ENCODE assay signal across 9 mouse cellular contexts in genomic region chr8:46559428-46559827, GRCm38 (mm10). TPM values are rescaled to one million over a fixed set of nuclear protein-coding genes. Genes with fewer than 3 reads are reported as not detected.
DNase-seq lines count a peak whose midpoint lies in the region; ATAC-seq and TF ChIP-seq lines count a peak whose summit lies in the region.
"Had no signal": no experiment of that assay in that cellular context is flagged by ENCODE, and none has a peak within 500 bp of the region (broad histone marks: within the 10 kb centered on the region; RNA-seq: fewer than 3 reads in every experiment).

No protein-coding gene starts in this region.

- H3K27ac ChIP-seq in gastrocnemius, adult 2 months: no peak overlapping the region
- no peak overlapping the region for H3K27ac ChIP-seq in neural tube, embryonic 15.5 days (replicated peaks)
- no peak overlapping the region for H3K27ac ChIP-seq in midbrain, embryonic 16.5 days (ENCODE audit: low read length)
- H3K27ac ChIP-seq in forebrain, embryonic 11.5 days (ENCODE audit: low read depth, low read length): no peak overlapping the region
- H3K27ac ChIP-seq: neural tube, embryonic 12.5 days had no signal

- H3K9ac ChIP-seq in neural tube, embryonic 15.5 days (replicated peaks): no peak overlapping the region
- H3K9ac ChIP-seq in midbrain, embryonic 16.5 days (ENCODE audit: low read depth, low read length): no peak overlapping the region
- H3K9ac ChIP-seq in forebrain, embryonic 11.5 days (ENCODE audit: low read length): no peak overlapping the region
- H3K9ac ChIP-seq: neural tube, embryonic 12.5 days had no signal

- no peaks in the 10 kb centered on the region; the same call in 1 of the 2 replicates for H3K36me3 ChIP-seq in neural tube, embryonic 15.5 days
- 0 out of 2 replicates have a peak, but pooled peaks cover 2% of the 10 kb centered on the region for H3K36me3 ChIP-seq in midbrain, embryonic 16.5 days (ENCODE audit: control insufficient read depth, insufficient read depth, low read length)
- H3K36me3 ChIP-seq in forebrain, embryonic 11.5 days (ENCODE audit: control insufficient read depth, insufficient read depth, low read length): no peaks in the 10 kb centered on the region; the same call in 1 of the 2 replicates

- DNase-seq in gastrocnemius, adult 2 months: peak; percentile 48
- no peak for DNase-seq in gastrocnemius, adult 18-20 months (ENCODE audit: low spot score)
- peak; percentile 25 for DNase-seq in neural tube, embryonic 10.5 days (ENCODE audit: extremely low spot score, low spot score)
- DNase-seq in c-Kit-positive CD71-negative TER-119-negative erythroid progenitor cells, embryonic 14.5 days (ENCODE audit: low read depth): peak; percentile 47
- peak; percentile 75 for DNase-seq in lung, postnatal 36 days
- no peak for DNase-seq in forebrain, embryonic 11.5 days (ENCODE audit: low spot score)

- no peaks in the 10 kb centered on the region for H3K9me3 ChIP-seq in neural tube, embryonic 15.5 days (replicated peaks)
- no peaks in the 10 kb centered on the region for H3K9me3 ChIP-seq in midbrain, embryonic 16.5 days (replicated peaks; ENCODE audit: control insufficient read depth, low read length, poor library complexity, severe bottlenecking)
- no peaks in the 10 kb centered on the region for H3K9me3 ChIP-seq in forebrain, embryonic 11.5 days (ENCODE audit: control insufficient read depth, low read length)
- H3K9me3 ChIP-seq: neural tube, embryonic 12.5 days had no signal

- H3K4me1 ChIP-seq in neural tube, embryonic 15.5 days: no peaks in the 10 kb centered on the region
- no peaks in the 10 kb centered on the region for H3K4me1 ChIP-seq in midbrain, embryonic 16.5 days (ENCODE audit: control insufficient read depth, insufficient read depth, low read length)
- H3K4me1 ChIP-seq in forebrain, embryonic 11.5 days (replicated peaks; ENCODE audit: control insufficient read depth, insufficient read depth, low read length): no peaks in the 10 kb centered on the region
- H3K4me1 ChIP-seq: neural tube, embryonic 12.5 days had no signal

- TF ChIP-seq CTCF in gastrocnemius, adult 2 months (IDR thresholded peaks at IDR 0.05): peak; percentile 51

- intact Hi-C loops in gastrocnemius, adult 2 months (cut with DNase I): no loop called here

- 82% methylated on average over 6 of the region's 6 CpGs for WGBS in neural tube, embryonic 15.5 days
- WGBS in midbrain, embryonic 16.5 days: 86% methylated on average over 6 of the region's 6 CpGs
- 80% methylated on average over 6 of the region's 6 CpGs for WGBS in forebrain, embryonic 11.5 days

- no peaks in the 10 kb centered on the region for H3K27me3 ChIP-seq in neural tube, embryonic 15.5 days (replicated peaks)
- no peaks in the 10 kb centered on the region for H3K27me3 ChIP-seq in midbrain, embryonic 16.5 days (ENCODE audit: control insufficient read depth, insufficient read depth, low read depth, low read length)
- H3K27me3 ChIP-seq in forebrain, embryonic 11.5 days (ENCODE audit: control insufficient read depth, insufficient read depth, low read length): no peaks in the 10 kb centered on the region
- H3K27me3 ChIP-seq: neural tube, embryonic 12.5 days had no signal

- H3K4me2 ChIP-seq in neural tube, embryonic 15.5 days: no peak overlapping the region
- H3K4me2 ChIP-seq in midbrain, embryonic 16.5 days (ENCODE audit: low read length): no peak overlapping the region
- H3K4me2 ChIP-seq in forebrain, embryonic 11.5 days (ENCODE audit: low read depth, low read length, severe bottlenecking): no peak overlapping the region
- H3K4me2 ChIP-seq: neural tube, embryonic 12.5 days had no signal

- H3K4me3 ChIP-seq in gastrocnemius, adult 2 months: no peak overlapping the region
- H3K4me3 ChIP-seq in neural tube, embryonic 15.5 days (replicated peaks): no peak overlapping the region
- H3K4me3 ChIP-seq in midbrain, embryonic 16.5 days (ENCODE audit: low read depth, low read length): no peak overlapping the region
- no peak overlapping the region for H3K4me3 ChIP-seq in forebrain, embryonic 11.5 days (ENCODE audit: low read depth, low read length)
- H3K4me3 ChIP-seq: neural tube, embryonic 12.5 days had no signal

- no peak for ATAC-seq in neural tube, embryonic 15.5 days (ENCODE audit: low FRiP score)
- ATAC-seq in midbrain, embryonic 16.5 days: no peak
- ATAC-seq in forebrain, embryonic 11.5 days (replicated peaks; ENCODE audit: low FRiP score): no peak

RNA-seq across cellular contexts. Expression of gene Cenpu, which starts 7.6 kb away (rescaled TPM):
- total RNA-seq in gastrocnemius, adult 2 months (2021): under 1 TPM in 1 of 2 experiments, not detected in 1; 0.31 TPM
- not detected for total RNA-seq in gastrocnemius, adult 18-20 months (2021)
- polyA plus RNA-seq in neural tube, embryonic 15.5 days (2015; fragmentation: Nextera tagmentation; extraction: Ambion mirVana): 6.3 and 8.2 TPM in 2 replicates
- 5.7 and 6.3 TPM in 2 replicates for polyA plus RNA-seq in midbrain, embryonic 16.5 days (2015; fragmentation: Nextera tagmentation; extraction: Ambion mirVana)
- 32.6 and 35.2 TPM in 2 replicates for polyA plus RNA-seq in forebrain, embryonic 11.5 days (2014; fragmentation: Nextera tagmentation; extraction: Ambion mirVana)

RNA-seq across cellular contexts. Expression of gene Primpol, which starts 57.6 kb away (rescaled TPM):
- total RNA-seq in gastrocnemius, adult 2 months (2021): 1 to 10 TPM; 1.4 to 2.1 TPM
- 1 to 10 TPM; 1.4 to 1.6 TPM for total RNA-seq in gastrocnemius, adult 18-20 months (2021)
- 8.4 and 9.5 TPM in 2 replicates for polyA plus RNA-seq in neural tube, embryonic 15.5 days (2015; fragmentation: Nextera tagmentation; extraction: Ambion mirVana)
- polyA plus RNA-seq in midbrain, embryonic 16.5 days (2015; fragmentation: Nextera tagmentation; extraction: Ambion mirVana): 7.1 and 8.6 TPM in 2 replicates
- 7.9 and 14.9 TPM in 2 replicates for polyA plus RNA-seq in forebrain, embryonic 11.5 days (2014; fragmentation: Nextera tagmentation; extraction: Ambion mirVana)

RNA-seq across cellular contexts. Expression of gene Casp3, which starts 57.7 kb away (rescaled TPM):
- 1 to 10 TPM; 1.3 to 1.8 TPM for total RNA-seq in gastrocnemius, adult 2 months (2021)
- 1 to 10 TPM in 1 of 2 experiments, under 1 TPM in 1; 0.94 to 1.5 TPM for total RNA-seq in gastrocnemius, adult 18-20 months (2021)
- polyA plus RNA-seq in neural tube, embryonic 15.5 days (2015; fragmentation: Nextera tagmentation; extraction: Ambion mirVana): 192 and 212 TPM in 2 replicates
- 275 and 285 TPM in 2 replicates for polyA plus RNA-seq in midbrain, embryonic 16.5 days (2015; fragmentation: Nextera tagmentation; extraction: Ambion mirVana)
- 136 and 144 TPM in 2 replicates for polyA plus RNA-seq in forebrain, embryonic 11.5 days (2014; fragmentation: Nextera tagmentation; extraction: Ambion mirVana)

Comparison
In these comparisons a context has a peak if more than half of its experiments do, and no peak if none do; other contexts are left out.
1. DNase-seq: peak in gastrocnemius, adult 2 months (single experiment), neural tube, embryonic 10.5 days (single experiment), c-Kit-positive CD71-negative TER-119-negative erythroid progenitor cells, embryonic 14.5 days (single experiment) and lung, postnatal 36 days (single experiment); none in gastrocnemius, adult 18-20 months (single experiment) and forebrain, embryonic 11.5 days (single experiment).